Mouse (Mus musculus) neural tube, embryonic 14.5 days (tissue): ENCODE data around the gene Ank3. TPM values are rescaled to one million over a fixed set of nuclear protein-coding genes. Genes with fewer than 3 reads are reported as not detected.

ENCODE experiments used
- ATAC-seq: fragments of 200-750 bp; cut with Nextera tagmentation; 2 replicates; pipeline ENCODE4 v1.8.0; 2017; ENCODE audit warnings: low read depth, mild to moderate bottlenecking, moderate TSS enrichment, moderate library complexity
- H3K27ac ChIP-seq: fragments of 300-500 bp; sonication (generic); 2 replicates; pipeline ENCODE4 v1.5.1; 2014; ENCODE audit warnings: low read depth, mild to moderate bottlenecking, control low read depth, low read length, moderate library complexity, mixed read lengths
- H3K27me3 ChIP-seq: fragments of 300-500 bp; sonication (generic); 2 replicates; pipeline ENCODE4 v1.6.1; 2014; ENCODE audit warnings: low read length; ENCODE audit not compliant: control insufficient read depth, insufficient read depth
- H3K36me3 ChIP-seq: fragments of 300-500 bp; sonication (generic); 2 replicates; pipeline ENCODE4 v1.6.1; 2014; ENCODE audit warnings: low read length, mixed read lengths; ENCODE audit not compliant: control insufficient read depth, insufficient read depth
- H3K4me1 ChIP-seq: fragments of 300-500 bp; sonication (generic); 2 replicates; pipeline ENCODE4 v1.6.1; 2014; ENCODE audit warnings: low read length; ENCODE audit not compliant: control insufficient read depth, insufficient read depth
- H3K4me2 ChIP-seq: fragments of 300-500 bp; sonication (generic); 2 replicates; pipeline ENCODE4 v1.6.1; 2014; ENCODE audit warnings: mild to moderate bottlenecking, low read depth, low read length, control low read depth
- H3K4me3 ChIP-seq: fragments of 300-500 bp; sonication (generic); 2 replicates; pipeline ENCODE4 v1.5.1; 2014; ENCODE audit warnings: low read depth, low read length, control low read depth, mixed read lengths
- H3K9ac ChIP-seq: fragments of 300-500 bp; sonication (generic); replicated peaks from 2 replicates; pipeline ENCODE4 v1.6.1; 2014; ENCODE audit warnings: low read depth, mild to moderate bottlenecking, control low read depth, low read length, mixed read lengths
- H3K9me3 ChIP-seq: fragments of 300-500 bp; sonication (generic); 2 replicates; pipeline ENCODE4 v1.6.1; 2016; ENCODE audit warnings: low read length; ENCODE audit not compliant: control insufficient read depth
- WGBS: fragments of 180-500 bp; shearing (Covaris S2); extraction: QIAGEN DNeasy Blood & Tissue Kit; methylation state at CpG from one replicate; pipeline ENCODE4 v1.1.7; 2014; 5-methylcytosine and 5-hydroxymethylcytosine counted together
- polyA plus RNA-seq: library from polyadenylated mRNA; unstranded; fragments of >200 nt; fragmentation: Nextera tagmentation; extraction: Ambion mirVana; gene quantifications from 2 replicates; pipeline ENCODE4 v1.2.1, GENCODE M21; 2014

Gene Ank3
- polyA plus RNA-seq, 1 experiment from 2014 or later: 198 TPM

DNA sequence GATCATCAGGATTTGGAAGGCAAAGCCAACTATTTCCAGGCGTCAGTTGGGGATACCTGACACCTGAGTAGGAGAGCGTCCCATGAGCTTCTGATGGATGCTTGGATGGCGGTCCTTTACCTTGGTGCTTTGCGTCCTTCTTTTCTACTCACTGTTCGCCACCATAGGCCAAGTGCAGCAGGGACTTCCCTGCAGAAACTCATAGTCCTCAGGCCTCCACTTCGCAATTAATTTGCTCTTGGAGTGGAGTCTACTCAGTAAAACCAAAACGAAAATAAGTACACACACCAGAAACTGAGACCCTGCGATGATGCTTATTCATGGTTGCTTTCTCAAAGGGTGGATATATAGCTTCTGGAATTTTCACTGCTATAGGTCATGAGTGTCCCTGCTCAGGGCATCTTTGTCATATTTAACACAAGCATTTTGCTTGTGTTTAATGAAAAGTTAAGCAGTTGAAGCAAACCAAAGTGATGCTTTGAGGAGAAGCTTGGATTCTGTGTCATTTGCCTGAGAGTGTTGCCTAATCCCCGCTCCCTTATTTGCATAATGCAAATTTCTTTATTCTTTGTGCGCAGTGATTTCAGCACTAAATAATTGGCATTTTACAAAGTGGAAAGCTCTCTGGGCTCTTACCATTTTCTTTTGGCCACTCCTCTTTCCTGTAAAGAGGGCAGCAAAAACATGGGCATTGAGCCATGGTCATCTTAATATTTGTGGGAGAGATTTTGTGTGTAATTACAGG is 145.5 kb downstream of the Ank3 start:
- ATAC-seq: no peak
- H3K4me3 ChIP-seq: no peak overlapping the region
- no peaks in the 10 kb centered on the region for H3K27me3 ChIP-seq
- H3K4me1 ChIP-seq: peaks cover 3% of the 10 kb centered on the region; the same call in 1 of the 2 replicates
- H3K36me3 ChIP-seq: no peaks in the 10 kb centered on the region
- no peaks in the 10 kb centered on the region for H3K9me3 ChIP-seq
- H3K27ac ChIP-seq: no peak overlapping the region
- H3K9ac ChIP-seq: no peak overlapping the region
- H3K4me2 ChIP-seq: no peak overlapping the region
- WGBS: 89% methylated on average over 10 of the region's 10 CpGs

DNA sequence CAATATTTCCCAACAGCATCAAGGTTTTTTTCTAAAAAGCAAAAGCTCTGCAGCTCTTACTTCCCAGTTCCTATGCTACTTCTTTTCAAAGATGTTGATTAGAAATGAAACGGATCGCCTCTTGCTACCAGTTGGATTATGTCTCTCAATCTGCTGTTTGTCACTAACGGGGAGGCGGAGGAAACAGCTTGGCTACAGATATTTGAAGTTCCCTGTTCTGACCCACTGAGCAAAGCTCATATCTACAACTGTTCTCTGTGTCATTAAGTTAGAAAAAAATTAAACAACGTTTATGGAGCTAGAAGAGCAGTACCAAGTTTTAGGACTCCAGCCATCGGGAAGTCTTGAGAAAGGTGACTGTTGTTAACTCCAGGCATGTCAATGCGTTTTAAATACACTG is 146.1 kb downstream of the Ank3 start:
- no peaks in the 10 kb centered on the region for H3K9me3 ChIP-seq
- ATAC-seq: no peak
- no peak overlapping the region for H3K27ac ChIP-seq
- WGBS: 74% methylated on average over 7 of the region's 7 CpGs
- H3K4me1 ChIP-seq: peaks cover 3% of the 10 kb centered on the region; the same call in 1 of the 2 replicates
- no peak overlapping the region for H3K4me3 ChIP-seq
- H3K36me3 ChIP-seq: no peaks in the 10 kb centered on the region
- H3K9ac ChIP-seq: no peak overlapping the region
- no peak overlapping the region for H3K4me2 ChIP-seq
- H3K27me3 ChIP-seq: no peaks in the 10 kb centered on the region

DNA sequence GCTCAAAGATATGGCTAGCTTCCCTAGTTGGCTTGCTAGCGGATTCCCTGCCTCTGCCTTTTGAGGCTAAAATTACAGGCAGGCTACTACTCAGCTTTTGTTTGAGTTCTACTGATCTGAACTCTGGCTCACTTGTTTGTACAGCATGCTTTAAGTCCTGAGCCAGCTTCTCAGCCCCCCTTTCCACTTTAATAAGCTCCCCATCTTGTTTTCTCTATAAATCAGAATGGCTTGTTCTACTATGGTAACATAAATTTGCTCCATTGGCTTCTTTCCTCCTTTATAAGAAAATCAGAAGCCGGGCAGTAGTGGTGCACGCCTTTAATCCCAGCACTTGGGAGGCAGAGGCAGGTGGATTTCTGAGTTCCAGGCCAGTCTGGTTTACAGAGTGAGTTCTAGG is 147.4 kb downstream of the Ank3 start:
- no peaks in the 10 kb centered on the region for H3K9me3 ChIP-seq
- peaks cover 3% of the 10 kb centered on the region; the same call in 1 of the 2 replicates for H3K4me1 ChIP-seq
- H3K36me3 ChIP-seq: no peaks in the 10 kb centered on the region
- H3K9ac ChIP-seq: no peak overlapping the region
- no peaks in the 10 kb centered on the region for H3K27me3 ChIP-seq
- no peak overlapping the region for H3K4me3 ChIP-seq
- ATAC-seq: no peak
- H3K4me2 ChIP-seq: no peak overlapping the region
- WGBS: 82% methylated on average over 3 of the region's 3 CpGs
- H3K27ac ChIP-seq: no peak overlapping the region

DNA sequence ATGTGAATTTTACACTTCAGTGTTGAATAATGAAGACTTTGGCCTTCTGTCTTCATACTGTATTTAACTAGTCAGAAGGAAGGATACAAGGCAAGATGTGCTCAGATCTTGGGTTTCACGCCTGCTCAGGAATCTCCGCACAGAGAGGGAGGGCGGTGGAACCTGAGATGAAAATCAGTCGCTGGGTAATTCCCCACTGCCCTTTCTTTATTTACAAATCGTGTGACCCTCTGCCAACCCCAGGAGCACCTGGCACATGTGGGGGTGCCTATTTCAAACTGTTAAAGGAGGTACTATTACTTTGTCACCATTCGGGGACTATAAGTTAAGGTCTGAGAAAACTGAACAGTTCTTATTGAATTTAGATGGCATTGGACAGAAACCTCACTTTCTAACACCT is 148.1 kb downstream of the Ank3 start:
- H3K4me1 ChIP-seq: peaks cover 3% of the 10 kb centered on the region; the same call in 1 of the 2 replicates
- H3K27ac ChIP-seq: no peak overlapping the region
- H3K9ac ChIP-seq: no peak overlapping the region
- H3K4me2 ChIP-seq: no peak overlapping the region
- H3K27me3 ChIP-seq: no peaks in the 10 kb centered on the region
- H3K9me3 ChIP-seq: no peaks in the 10 kb centered on the region
- H3K4me3 ChIP-seq: no peak overlapping the region
- H3K36me3 ChIP-seq: no peaks in the 10 kb centered on the region
- whole genome bisulfite sequencing: 80% methylated on average over 6 of the region's 6 CpGs
- no peak for ATAC-seq

DNA sequence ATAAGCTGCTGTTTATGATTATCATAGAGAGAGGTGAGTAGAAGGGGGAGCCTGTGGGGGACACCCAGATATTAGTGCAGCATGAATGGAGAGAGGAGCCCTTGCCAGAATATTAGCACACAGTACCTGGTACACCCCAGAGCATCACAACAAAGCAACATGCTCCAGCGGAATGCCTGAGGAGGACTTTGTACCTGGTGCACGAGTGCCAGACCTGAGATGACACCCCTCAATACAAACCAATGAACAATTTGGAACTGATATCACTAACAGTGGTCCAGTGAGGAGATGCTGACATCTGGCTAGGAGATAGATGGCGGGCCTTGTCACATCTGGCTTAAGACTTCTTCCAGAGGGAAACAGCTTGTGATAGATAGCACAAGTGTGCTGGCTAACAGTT is 150.2 kb downstream of the Ank3 start:
- no peak overlapping the region for H3K9ac ChIP-seq
- H3K9me3 ChIP-seq: no peaks in the 10 kb centered on the region
- no peaks in the 10 kb centered on the region for H3K36me3 ChIP-seq
- WGBS: 85% methylated on average over 3 of the region's 3 CpGs
- no peaks in the 10 kb centered on the region for H3K27me3 ChIP-seq
- no peak overlapping the region for H3K27ac ChIP-seq
- no peak overlapping the region for H3K4me3 ChIP-seq
- no peak for ATAC-seq
- H3K4me2 ChIP-seq: no peak overlapping the region
- H3K4me1 ChIP-seq: peaks cover 3% of the 10 kb centered on the region; the same call in 1 of the 2 replicates

DNA sequence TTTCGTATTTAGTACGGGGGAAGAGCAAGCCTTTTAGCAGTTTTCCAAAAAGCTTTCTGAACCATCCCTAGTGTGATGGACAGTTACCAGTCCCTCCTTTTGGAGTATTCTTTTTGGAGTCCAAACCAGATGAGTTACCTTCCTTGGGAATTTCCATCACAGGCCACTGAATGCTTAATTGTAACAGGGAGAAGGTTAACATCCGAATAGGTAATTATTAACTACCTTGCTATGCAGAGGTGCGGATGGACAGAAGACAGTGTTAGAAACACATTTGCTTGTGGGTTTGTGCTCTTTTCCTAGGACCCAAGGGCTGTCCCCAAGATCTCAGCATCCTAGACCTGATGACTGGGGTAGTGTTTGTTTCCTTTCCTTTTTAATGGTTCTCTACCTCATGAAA is 150.6 kb downstream of the Ank3 start:
- 90% methylated on average over 4 of the region's 4 CpGs for WGBS
- no peaks in the 10 kb centered on the region for H3K36me3 ChIP-seq
- no peaks in the 10 kb centered on the region for H3K27me3 ChIP-seq
- no peak for ATAC-seq
- no peaks in the 10 kb centered on the region for H3K9me3 ChIP-seq
- H3K9ac ChIP-seq: no peak overlapping the region
- no peak overlapping the region for H3K27ac ChIP-seq
- no peak overlapping the region for H3K4me2 ChIP-seq
- no peak overlapping the region for H3K4me3 ChIP-seq
- no peaks in the 10 kb centered on the region; the same call in 1 of the 2 replicates for H3K4me1 ChIP-seq

DNA sequence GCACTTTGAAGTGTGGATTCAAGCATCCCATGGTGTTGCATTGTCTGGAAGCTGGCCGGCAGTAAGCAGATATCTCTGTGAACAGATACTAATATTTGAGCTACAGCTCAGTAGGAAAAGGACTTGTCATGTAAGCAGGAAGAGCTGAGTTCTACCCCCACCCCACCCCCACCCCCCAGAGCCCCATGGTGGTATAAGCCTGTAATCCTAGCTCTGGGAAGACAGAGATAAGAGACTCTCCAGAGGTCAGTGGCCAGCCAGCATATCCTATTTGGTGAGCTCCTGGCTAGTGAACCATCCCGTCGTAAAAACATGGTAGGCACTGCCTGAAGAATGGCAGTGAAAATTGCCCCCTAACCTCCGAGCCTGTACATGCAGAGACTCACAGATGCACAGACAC is 152.3 kb downstream of the Ank3 start:
- ATAC-seq: no peak
- H3K4me3 ChIP-seq: no peak overlapping the region
- H3K36me3 ChIP-seq: no peaks in the 10 kb centered on the region
- H3K4me1 ChIP-seq: no peaks in the 10 kb centered on the region
- H3K9ac ChIP-seq: no peak overlapping the region
- H3K27me3 ChIP-seq: no peaks in the 10 kb centered on the region
- WGBS: 62% methylated on average over 4 of the region's 4 CpGs
- H3K4me2 ChIP-seq: no peak overlapping the region
- no peak overlapping the region for H3K27ac ChIP-seq
- H3K9me3 ChIP-seq: no peaks in the 10 kb centered on the region

DNA sequence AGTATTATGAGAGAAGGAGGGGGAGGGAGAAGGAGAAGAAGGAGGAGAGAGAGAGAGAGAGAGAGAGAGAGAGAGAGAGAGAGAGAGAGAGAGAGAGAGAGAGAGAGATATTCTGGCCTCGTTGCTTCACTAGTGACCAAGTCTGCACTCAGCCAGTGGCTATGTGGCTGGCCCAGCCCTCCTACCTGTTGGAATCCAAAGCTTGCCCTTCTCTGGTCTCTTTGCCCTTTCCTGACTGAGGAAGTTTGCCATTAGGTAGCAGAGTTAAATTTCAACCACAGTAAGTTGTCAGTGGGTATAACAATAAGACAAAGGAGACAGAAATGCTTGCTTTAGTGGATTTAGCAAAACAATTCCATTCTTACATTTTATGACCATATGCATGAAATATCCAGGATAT is 154.5 kb downstream of the Ank3 start:
- H3K4me2 ChIP-seq: no peak overlapping the region
- ATAC-seq: no peak
- no peaks in the 10 kb centered on the region for H3K27me3 ChIP-seq
- WGBS: 88% methylated on average over 1 of the region's 1 CpGs
- H3K9ac ChIP-seq: no peak overlapping the region
- no peaks in the 10 kb centered on the region for H3K36me3 ChIP-seq
- H3K4me1 ChIP-seq: no peaks in the 10 kb centered on the region
- no peak overlapping the region for H3K4me3 ChIP-seq
- H3K9me3 ChIP-seq: no peaks in the 10 kb centered on the region
- no peak overlapping the region for H3K27ac ChIP-seq

DNA sequence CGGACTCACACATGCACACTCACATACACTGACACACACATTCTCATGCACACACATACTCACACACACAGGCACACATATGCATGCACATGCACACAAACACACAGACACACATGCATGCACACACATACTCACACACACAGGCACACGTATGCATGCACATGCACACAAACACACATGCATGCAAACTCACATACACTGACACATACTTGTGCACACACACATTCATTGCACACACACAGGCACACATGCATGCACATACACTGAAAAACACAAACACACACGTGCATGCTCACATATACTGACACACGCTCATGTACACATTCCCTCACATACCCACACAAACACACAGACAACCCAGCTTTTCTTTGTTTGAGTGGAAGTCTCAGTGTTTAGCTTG is 157.0 kb downstream of the Ank3 start:
- H3K27ac ChIP-seq: no peak overlapping the region
- no peak overlapping the region for H3K4me3 ChIP-seq
- H3K9ac ChIP-seq: no peak overlapping the region
- H3K4me1 ChIP-seq: no peaks in the 10 kb centered on the region
- no peaks in the 10 kb centered on the region for H3K36me3 ChIP-seq
- no peak for ATAC-seq
- H3K27me3 ChIP-seq: no peaks in the 10 kb centered on the region
- H3K4me2 ChIP-seq: no peak overlapping the region
- H3K9me3 ChIP-seq: no peaks in the 10 kb centered on the region
- WGBS: 91% methylated on average over 4 of the region's 4 CpGs
